Mouse (Mus musculus): ENCODE measurements around the gene Ltb.
"Not testable (repeated sequence)": the region's sequence is repeated elsewhere in the genome, so short reads cannot be mapped to it uniquely, and the experiment has no call there.

Gene Ltb

DNA sequence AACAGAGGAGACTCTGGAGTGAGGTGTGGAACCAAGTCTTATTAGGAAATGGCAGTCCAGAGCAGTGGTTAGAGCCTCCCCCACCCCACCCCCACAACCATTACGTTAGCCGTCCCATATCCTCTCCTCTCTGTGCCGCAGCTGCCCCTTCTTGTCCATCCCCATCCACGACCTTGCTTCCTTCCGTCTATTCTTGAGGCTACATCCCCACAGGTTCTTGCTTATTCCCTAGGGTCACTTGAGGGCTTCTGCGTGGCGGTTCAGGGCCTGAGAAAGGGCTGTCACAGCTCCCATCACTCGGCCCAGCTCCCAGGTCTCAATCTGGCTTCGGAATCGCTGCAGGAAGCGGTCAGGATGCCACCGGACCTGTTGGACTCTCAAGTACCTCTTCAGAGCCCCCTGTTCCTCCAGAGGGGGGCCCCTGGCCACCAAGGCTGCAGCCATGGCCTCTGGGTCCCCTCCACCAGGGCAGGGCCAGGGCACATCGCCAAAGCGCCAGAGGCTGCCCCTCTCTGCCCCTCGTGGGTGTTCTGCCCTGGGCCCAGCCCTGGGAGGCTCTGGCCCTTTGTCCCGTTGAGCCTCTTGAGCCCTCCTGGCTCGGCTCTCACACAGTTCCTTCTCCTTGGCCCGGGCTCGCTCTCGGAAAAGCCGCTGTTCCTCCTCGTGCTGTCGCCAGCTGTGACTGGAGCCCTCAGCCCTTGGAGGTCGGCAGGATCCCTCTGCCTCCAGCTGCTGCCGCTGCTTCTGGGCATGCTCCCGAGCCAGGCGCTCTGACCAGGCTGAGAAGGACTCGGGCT lies 26.1 kb downstream of the Ltb start, which contains the start of gene Gm16181:
TSS of gene Gm16181 (plus strand) at position 679 of the 797 bp plus-strand sequence.
- no peak for DNase-seq (ENCODE audit: extremely low read depth, low read depth, low spot score)

DNA sequence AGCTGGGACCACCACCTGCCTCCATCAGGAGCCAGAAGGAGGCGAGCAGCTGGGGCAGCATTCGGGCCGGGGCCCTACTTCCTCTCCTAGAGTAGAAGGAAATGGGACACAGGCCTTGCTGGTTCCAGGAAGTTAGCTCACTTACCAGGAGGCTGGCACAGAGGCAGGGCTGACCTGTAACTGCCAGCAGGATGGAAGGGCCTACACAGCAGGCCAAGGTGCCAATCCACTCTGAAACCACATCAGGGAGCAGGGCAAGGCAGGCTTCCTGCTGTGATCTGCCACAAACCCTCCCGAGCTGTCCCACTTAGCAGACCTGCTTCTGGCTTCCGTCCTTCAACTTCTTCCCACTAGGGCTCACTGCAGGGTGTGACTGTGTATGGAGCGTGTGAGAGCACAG lies 28.1 kb downstream of the Ltb start:
- no peak for DNase-seq (ENCODE audit: extremely low read depth, low read depth, low spot score)

DNA sequence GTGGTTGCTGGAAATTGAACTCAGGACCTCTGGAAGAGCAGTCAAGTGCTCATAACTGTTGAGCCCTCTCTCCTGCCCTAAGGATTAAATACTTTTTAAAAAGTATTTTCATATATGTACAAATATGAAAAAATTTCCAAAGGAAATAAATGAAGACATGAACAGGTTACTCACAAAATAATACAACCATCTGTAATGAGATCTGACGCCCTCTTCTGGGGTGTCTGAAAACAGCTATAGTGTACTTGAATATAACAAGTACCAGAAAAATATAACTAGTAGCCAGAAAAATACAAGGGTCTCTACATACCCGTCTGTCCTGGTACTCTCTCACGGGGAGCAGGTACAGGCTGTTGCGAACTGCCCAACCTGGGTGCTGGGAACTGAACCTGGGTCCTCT lies 30.4 kb downstream of the Ltb start:
- DNase-seq (ENCODE audit: extremely low read depth, low read depth, low spot score): no peak

DNA sequence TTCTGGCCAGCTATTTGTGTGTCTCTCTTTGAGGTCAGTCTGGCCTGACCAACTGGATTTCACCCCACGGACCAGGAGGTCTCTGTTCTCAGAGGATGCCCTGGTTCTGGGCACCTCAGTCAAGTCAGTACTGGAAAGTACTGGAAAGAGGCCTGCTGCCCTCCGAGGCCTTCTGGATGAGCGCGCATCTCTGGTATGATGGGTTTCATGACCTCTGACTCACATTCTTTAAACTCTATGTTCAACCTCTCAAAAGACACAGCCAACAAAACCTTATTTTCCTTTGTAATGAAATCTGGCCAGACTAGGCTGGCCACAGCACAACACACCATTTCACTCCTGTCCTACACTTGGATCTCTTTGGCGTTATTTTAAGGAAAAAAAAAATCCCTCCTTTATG lies 31.2 kb downstream of the Ltb start:
- no peak for DNase-seq (ENCODE audit: extremely low read depth, low read depth, low spot score)

GRCm38 (mm10) chr17:35226561-35227046 lies 32.4 kb downstream of the Ltb start:
- no peak for DNase-seq (ENCODE audit: extremely low read depth, low read depth, low spot score)

DNA sequence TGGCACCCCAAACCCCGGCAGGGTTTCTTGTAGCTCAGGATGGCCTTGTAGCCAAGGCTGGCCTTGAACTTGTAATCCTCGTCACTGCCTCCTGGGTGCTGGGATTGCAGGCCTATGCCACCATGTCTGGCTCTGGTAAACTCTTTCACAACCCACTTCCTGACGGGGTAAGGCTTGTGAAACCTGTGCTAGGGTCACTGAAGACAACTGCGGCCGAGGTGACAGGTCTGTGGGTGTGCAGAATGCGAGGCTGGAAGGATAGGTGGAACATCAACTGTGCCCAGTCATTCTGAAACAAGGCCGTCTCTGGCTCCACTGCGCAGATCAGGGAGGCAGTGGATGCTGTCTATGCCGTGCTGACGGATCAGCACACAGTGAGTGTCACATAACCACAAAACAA lies 36.8 kb downstream of the Ltb start:
- DNase-seq (ENCODE audit: extremely low read depth, low read depth, low spot score): no peak

- no peak for DNase-seq (ENCODE audit: extremely low read depth, low read depth, low spot score)
Observed at GRCm38 (mm10) chr17:35232043-35232442, 37.8 kb downstream of the Ltb start.

DNA sequence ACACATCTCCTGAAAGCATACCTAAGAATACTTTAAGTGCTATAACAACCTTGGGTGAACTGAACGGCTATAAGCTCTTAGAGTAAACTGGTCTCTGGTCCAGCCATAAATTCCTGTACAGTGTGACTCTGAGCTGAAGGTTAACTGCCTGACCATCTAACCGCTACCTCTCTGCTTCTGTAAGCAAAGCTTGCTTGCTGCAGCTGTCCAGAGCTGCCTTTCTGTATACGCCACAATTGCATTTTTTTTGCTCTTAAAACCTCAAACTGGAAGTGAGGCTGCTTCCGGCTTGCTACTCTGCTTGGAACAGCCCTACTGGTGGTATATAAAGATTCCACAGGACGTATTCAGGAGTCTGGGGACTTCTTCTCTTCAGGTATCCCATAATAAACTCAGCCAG lies 38.4 kb downstream of the Ltb start:
- DNase-seq (ENCODE audit: extremely low read depth, low read depth, low spot score): no peak

DNA sequence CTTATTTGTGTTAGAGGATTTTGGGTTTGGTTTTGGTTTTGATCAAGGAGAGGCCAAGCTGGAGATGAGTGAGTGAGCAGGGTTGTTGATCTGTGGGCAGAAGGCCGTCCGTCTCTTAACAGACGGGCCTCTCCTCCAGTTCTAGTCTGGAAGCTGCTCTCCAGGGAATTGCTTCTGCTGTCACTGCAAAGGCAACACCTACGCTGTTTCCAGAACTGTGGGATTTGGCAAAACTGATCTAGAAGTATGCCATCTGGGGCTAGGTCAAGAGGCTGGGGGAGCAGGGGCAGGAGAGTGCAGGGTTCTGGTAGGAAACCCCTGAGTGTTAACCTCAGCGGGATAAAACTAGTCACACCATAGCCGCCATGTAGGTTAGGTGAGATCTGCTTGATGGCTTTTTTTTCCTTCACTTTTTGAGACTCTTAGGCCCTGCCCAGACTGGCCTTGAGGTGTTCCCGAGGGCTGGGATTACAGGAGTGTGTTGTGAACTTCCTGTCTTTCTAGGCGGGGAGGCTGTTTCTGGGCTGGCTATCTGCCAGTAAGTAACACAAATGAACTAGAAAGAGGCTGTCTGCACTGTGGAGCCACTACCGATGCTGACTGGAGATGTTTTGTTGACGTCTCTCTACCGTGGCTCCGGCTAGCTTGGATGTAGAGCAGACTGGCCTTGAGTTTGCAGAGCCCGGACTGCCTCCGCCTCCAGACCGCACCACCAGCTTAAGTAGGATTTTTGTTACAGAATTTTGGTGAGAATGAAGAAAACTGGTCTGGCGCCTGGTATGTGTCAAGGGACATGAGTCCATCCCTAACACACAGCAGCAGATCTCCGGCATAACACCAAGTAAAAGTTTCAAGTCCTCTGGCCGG lies 39.1 kb downstream of the Ltb start, which contains the start of gene Atp6v1g2:
TSS of gene Atp6v1g2 (plus strand) at position 547 of the 867 bp plus-strand sequence.
- no peak for DNase-seq (ENCODE audit: extremely low read depth, low read depth, low spot score)

DNA sequence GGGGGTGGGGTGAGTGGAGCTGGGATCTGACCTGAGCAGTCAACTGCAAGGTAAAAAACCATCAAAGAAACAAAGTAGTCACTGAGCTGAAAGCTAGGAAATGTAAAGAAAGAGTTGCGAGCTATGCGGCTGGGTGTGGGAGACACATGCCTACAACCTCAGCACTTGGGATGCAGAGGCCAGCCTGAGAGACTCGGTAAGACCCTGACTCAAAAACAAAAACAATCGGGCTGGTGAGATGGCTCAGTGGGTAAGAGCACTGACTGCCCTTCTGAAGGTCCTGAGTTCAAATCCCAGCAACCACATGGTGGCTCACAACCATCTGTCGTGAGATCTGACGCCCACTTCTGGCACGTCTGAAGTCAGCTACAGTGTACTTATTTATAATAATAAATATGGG lies 39.9 kb downstream of the Ltb start:
- not testable (repeated sequence) for DNase-seq (ENCODE audit: extremely low read depth, low read depth, low spot score)

GRCm38 (mm10) chr17:35234903-35235302 lies 40.7 kb downstream of the Ltb start:
- no peak for DNase-seq (ENCODE audit: extremely low read depth, low read depth, low spot score)

GRCm38 (mm10) chr17:35235614-35236389 lies 41.6 kb downstream of the Ltb start, which contains the start of gene Nfkbil1:
Nfkbil1 (minus strand) TSS chr17:35235792.
- peak; percentile 45 for DNase-seq (ENCODE audit: extremely low read depth, low read depth, low spot score)

- DNase-seq (ENCODE audit: extremely low read depth, low read depth, low spot score): no peak
Observed at GRCm38 (mm10) chr17:35236390-35236746, 42.1 kb downstream of the Ltb start.

- DNase-seq (ENCODE audit: extremely low read depth, low read depth, low spot score): no peak
Observed at GRCm38 (mm10) chr17:35236996-35237395, 42.8 kb downstream of the Ltb start.

- no peak for DNase-seq (ENCODE audit: extremely low read depth, low read depth, low spot score)
Observed at GRCm38 (mm10) chr17:35237504-35237903, 43.3 kb downstream of the Ltb start.

DNA sequence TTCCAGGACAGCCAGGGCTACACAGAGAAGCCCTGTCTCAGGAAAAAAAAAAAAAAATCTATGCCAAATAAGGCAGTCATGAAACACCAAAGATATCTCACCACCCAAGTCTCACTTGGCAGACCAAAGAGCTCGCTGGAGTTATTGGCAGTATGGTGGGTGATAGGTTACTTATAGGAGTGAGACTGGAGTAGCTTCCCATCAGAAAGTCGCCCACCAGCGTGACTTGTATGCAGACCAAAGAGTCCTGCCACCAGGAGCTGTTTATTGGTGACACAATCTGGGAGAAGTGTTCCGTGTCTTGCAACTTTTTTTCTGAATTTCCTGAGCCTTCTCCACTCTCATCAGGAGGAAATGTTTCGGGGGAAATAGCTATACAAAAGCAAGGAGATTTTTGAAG lies 45.5 kb downstream of the Ltb start:
- DNase-seq (ENCODE audit: extremely low read depth, low read depth, low spot score): no peak

- DNase-seq (ENCODE audit: extremely low read depth, low read depth, low spot score): no peak
Observed at GRCm38 (mm10) chr17:35240384-35241304, 46.4 kb downstream of the Ltb start.

GRCm38 (mm10) chr17:35241305-35242014 lies 47.2 kb downstream of the Ltb start, which contains the start of gene Ddx39b:
Ddx39b (plus strand) TSS chr17:35241746.
- peak; percentile 56 for DNase-seq (ENCODE audit: extremely low read depth, low read depth, low spot score)
